Mouse (Mus musculus): ENCODE measurements around the gene Olfr328. TPM values are rescaled to one million over a fixed set of nuclear protein-coding genes. Genes with fewer than 3 reads are reported as not detected.
"Not testable (repeated sequence)": the region's sequence is repeated elsewhere in the genome, so short reads cannot be mapped to it uniquely, and the experiment has no call there.

Olfr328 gene
- polyA plus RNA-seq, 1 experiment: not detected

DNA sequence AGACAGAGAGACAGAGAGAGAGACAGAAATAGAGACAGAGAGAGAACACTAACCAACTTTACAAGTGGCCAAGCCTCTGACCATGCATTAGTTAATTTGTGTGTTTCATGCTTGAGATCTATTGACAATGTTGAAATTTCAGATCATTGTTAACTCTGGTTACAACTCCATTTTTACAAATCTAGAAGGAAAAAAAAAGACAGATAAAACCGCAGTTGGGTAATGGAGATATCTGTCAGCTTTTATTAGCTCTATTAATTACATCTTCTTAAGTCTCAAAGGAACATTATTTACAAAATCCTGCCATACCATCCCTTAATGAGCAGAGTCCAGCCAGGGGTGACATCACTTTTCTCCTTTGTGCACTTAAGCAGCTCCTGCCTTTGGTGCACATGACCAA, 22.0 kb upstream of the Olfr328 start, which contains the start of gene Olfr325:
Olfr325 (plus strand) TSS at position 301 of the 400 bp plus-strand sequence.
- TF ChIP-seq CTCF (IDR thresholded peaks at IDR 0.05; ENCODE audit: low read depth, low read length) (no peak), POLR2A (IDR thresholded peaks at IDR 0.05; ENCODE audit: borderline replicate concordance, low read depth, low read length) (no peak)
- Histone ChIP-seq H3K27ac (ENCODE audit: insufficient read depth, low read depth, low read length) (no peak within 1 kb of the TSS), H3K4me3 (ENCODE audit: insufficient read depth, low read length) (no peak within 1 kb of the TSS), H3K4me1 (ENCODE audit: control insufficient read depth, insufficient read depth, low read length) (no peaks in the 10 kb centered on the region)

DNA sequence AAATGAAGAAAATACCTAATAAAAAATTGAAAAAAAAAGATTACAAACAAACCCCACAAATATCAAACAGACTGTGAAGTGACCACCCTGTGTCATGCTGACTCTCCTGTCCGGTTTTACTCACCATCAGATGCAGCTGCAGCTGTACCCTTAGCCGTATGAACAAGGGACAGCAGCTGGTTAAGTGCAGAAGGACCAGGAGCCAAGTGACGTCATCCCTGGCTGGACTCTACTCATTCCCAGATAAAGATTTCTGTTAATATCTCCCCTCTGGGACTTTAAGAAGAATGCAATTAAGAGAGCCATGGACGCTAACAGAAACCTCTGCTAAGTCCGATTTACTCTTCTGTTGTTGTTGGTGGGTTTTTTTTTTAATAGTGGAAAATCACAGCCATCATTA, 15.0 kb upstream of the Olfr328 start, which contains the start of gene Olfr224:
Olfr224 (minus strand) TSS at position 149 of the 400 bp plus-strand sequence.
- H3K4me1 ChIP-seq (ENCODE audit: control insufficient read depth, insufficient read depth, low read length): no peaks in the 10 kb centered on the region
- H3K27ac ChIP-seq (ENCODE audit: insufficient read depth, low read depth, low read length): no peak within 1 kb of the TSS
- TF ChIP-seq POLR2A (IDR thresholded peaks at IDR 0.05; ENCODE audit: borderline replicate concordance, low read depth, low read length): no peak
- no peak for TF ChIP-seq CTCF (IDR thresholded peaks at IDR 0.05; ENCODE audit: low read depth, low read length)
- H3K4me3 ChIP-seq (ENCODE audit: insufficient read depth, low read length): no peak within 1 kb of the TSS

DNA sequence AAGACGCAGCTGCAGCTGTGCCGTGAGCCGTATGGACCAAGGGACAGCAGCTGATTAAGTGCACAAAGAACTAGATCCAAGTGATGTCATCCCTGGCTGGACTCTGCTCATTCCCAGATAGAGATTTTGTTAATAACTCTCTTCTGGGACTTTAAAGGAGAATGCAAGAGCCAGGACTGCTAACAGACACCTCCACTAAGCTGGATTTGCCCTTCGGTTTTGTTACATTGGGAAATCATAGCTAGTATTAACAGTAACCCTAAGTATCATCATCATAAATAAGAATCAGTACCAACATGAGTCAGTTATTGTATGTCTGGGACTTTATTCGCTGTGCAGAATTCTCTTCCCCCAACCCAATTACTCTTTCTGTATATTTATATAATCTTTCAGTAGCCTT, 9.1 kb downstream of the Olfr328 start, which contains the start of gene Olfr329-ps:
Olfr329-ps (minus strand) TSS at position 101 of the 400 bp plus-strand sequence.
- Histone ChIP-seq H3K27ac (ENCODE audit: insufficient read depth, low read depth, low read length) (no peak within 1 kb of the TSS), H3K4me3 (ENCODE audit: insufficient read depth, low read length) (no peak within 1 kb of the TSS)
- TF ChIP-seq POLR2A (IDR thresholded peaks at IDR 0.05; ENCODE audit: borderline replicate concordance, low read depth, low read length) (no peak), CTCF (IDR thresholded peaks at IDR 0.05; ENCODE audit: low read depth, low read length) (no peak)

DNA sequence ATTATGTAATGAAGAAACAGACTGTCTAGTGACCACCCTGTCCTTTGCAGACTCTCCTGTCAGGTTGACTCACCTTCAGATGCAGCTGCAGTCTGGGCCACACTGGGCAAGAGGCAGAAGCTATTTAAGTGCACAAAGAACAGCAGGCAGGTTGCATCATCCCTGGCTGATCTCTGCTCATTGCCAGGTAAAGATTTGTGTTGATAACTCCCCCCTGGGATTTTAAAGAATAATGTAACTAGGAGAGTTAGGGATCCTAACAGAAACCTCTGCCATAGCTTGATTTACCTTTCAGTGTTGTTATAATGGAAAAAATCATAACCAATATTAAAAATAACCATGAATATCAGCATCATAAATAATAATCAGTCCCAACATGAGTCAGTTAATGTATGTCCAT, 20.7 kb downstream of the Olfr328 start, which contains the start of gene Olfr330:
Olfr330 (minus strand) TSS at position 101 of the 400 bp plus-strand sequence.
- not testable (repeated sequence) for H3K4me1 ChIP-seq (ENCODE audit: control insufficient read depth, insufficient read depth, low read length); H3K27ac ChIP-seq (ENCODE audit: insufficient read depth, low read depth, low read length); H3K4me3 ChIP-seq (ENCODE audit: insufficient read depth, low read length)

More for the DNA sequence above, 9.1 kb downstream of the Olfr328 start, which contains the start of gene Olfr329-ps:
- H3K4me1 ChIP-seq (ENCODE audit: control insufficient read depth, insufficient read depth, low read length): no peaks in the 10 kb centered on the region

DNA sequence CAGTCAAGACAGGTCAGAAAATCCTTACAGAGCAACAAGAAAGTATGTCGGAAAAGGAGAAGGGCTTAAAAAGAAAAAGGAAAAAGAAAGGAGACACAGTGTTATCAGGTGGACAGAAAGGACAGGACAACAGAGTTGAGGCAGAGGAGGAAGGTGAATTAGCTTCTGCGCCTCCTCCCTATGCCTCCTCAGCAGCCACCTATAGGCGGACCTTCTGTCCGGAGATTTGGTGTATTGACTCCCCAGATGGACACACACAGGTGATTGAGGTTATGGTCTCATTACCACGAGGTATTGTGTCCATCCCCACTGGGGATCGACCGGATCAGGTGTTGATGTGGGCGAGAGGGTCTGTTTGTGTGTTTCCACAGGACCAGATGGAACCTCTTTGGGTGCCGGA, 35.7 kb downstream of the Olfr328 start:
- H3K4me1 ChIP-seq (ENCODE audit: control insufficient read depth, insufficient read depth, low read length); H3K27ac ChIP-seq (ENCODE audit: insufficient read depth, low read depth, low read length); H3K4me3 ChIP-seq (ENCODE audit: insufficient read depth, low read length): not testable (repeated sequence)

DNA sequence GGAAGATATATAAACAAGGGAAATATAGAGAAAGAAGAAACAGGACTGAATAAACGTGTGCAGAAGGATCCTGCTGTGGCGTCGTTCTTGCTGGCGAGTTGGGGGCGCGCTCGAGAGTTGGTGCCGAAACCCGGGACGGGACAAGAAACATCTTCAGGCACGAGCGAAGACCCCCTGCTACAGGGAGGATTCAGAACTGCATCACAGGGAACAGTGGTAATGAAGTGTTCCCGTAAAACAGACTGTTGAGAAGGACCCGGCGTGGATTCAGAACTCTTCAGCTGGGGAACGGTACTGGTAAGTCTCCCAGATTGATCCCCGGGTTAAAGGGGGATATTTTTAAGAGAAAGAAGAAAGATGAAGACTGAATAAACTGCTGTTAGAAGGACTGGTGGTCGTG, 36.5 kb downstream of the Olfr328 start:
- not testable (repeated sequence) for H3K4me3 ChIP-seq (ENCODE audit: insufficient read depth, low read length); H3K27ac ChIP-seq (ENCODE audit: insufficient read depth, low read depth, low read length); H3K4me1 ChIP-seq (ENCODE audit: control insufficient read depth, insufficient read depth, low read length)

DNA sequence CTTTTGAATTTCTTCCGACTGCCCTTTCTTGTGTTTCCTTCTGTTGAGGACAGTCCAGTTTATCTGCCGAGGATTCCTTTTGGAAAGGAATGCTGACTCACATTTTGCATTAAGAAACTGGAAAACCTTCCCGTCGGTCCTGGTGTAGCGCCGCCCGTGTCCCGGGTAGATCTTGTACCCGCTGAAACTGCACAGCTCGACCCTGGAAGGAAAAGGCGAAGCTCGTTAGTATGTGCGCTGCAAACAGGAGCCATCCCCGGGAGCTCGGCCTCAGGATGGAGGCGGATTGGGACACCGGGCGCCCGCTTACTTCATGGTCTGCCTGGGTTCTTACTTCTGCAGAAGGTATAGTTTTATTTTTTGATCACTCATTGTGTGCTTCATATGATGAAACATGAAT, 46.4 kb downstream of the Olfr328 start:
- H3K27ac ChIP-seq (ENCODE audit: insufficient read depth, low read depth, low read length); H3K4me3 ChIP-seq (ENCODE audit: insufficient read depth, low read length); H3K4me1 ChIP-seq (ENCODE audit: control insufficient read depth, insufficient read depth, low read length): not testable (repeated sequence)

DNA sequence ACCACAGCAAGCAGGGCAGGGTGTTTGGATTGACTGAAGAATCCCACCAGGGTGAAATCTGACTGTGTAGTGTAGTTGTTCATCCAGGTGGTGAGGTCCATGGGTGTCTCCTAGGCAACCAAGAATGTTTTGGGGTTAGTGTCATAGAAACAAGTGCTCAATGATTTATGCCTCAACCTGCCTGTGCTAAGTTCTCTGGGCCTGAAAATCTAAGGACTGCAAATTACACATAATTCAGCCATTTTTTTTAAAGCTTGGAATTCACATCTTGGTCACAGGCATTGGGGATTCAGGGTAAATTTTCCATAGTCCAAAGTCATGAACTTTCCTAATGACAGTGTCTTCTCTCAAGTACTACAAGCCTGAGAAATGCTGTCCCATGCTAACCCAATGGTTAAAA, 53.0 kb downstream of the Olfr328 start, which contains the start of gene Olfr331:
Olfr331 (minus strand) TSS at position 101 of the 400 bp plus-strand sequence.
- H3K27ac ChIP-seq (ENCODE audit: insufficient read depth, low read depth, low read length); H3K4me3 ChIP-seq (ENCODE audit: insufficient read depth, low read length); H3K4me1 ChIP-seq (ENCODE audit: control insufficient read depth, insufficient read depth, low read length): not testable (repeated sequence)

Other genes starting within 250 kb of the Olfr328 start
- gene Zfp692, start 248.6 kb downstream of the Olfr328 start, polyA plus RNA-seq (2012; ENCODE audit: insufficient read depth, insufficient read length, missing spikeins): 12.1 and 13.5 TPM in 2 replicates
- 14.2 TPM in 2 replicates for gene Zfp672, start 225.3 kb downstream of the Olfr328 start, polyA plus RNA-seq (2012; ENCODE audit: insufficient read depth, insufficient read length, missing spikeins)
- gene Sh3bp5l, start 224.9 kb downstream of the Olfr328 start, polyA plus RNA-seq (2012; ENCODE audit: insufficient read depth, insufficient read length, missing spikeins): 17.3 and 19.2 TPM in 2 replicates
- not detected in 2 replicates for gene Lypd8, start 176.6 kb downstream of the Olfr328 start, polyA plus RNA-seq (2012; ENCODE audit: insufficient read depth, insufficient read length, missing spikeins)
- gene 1810065E05Rik, start 134.5 kb downstream of the Olfr328 start, polyA plus RNA-seq (2012; ENCODE audit: insufficient read depth, insufficient read length, missing spikeins): not detected in 2 replicates
- gene Gm12253, start 123.1 kb downstream of the Olfr328 start, polyA plus RNA-seq (2012; ENCODE audit: insufficient read depth, insufficient read length, missing spikeins): not detected in 2 replicates
- not detected in 2 replicates for gene Lypd9, start 102.7 kb downstream of the Olfr328 start, polyA plus RNA-seq (2012; ENCODE audit: insufficient read depth, insufficient read length, missing spikeins)
- gene Olfr30, start 93.4 kb downstream of the Olfr328 start, polyA plus RNA-seq (2012; ENCODE audit: insufficient read depth, insufficient read length, missing spikeins): not detected in 2 replicates
- gene Olfr332, start 63.1 kb downstream of the Olfr328 start, polyA plus RNA-seq (2012; ENCODE audit: insufficient read depth, insufficient read length, missing spikeins): not detected in 2 replicates
- not detected in 2 replicates for gene Olfr331, start 53.1 kb downstream of the Olfr328 start, polyA plus RNA-seq (2012; ENCODE audit: insufficient read depth, insufficient read length, missing spikeins)
- not detected in 2 replicates for gene Olfr330, start 20.8 kb downstream of the Olfr328 start, polyA plus RNA-seq (2012; ENCODE audit: insufficient read depth, insufficient read length, missing spikeins)
- gene Olfr329-ps, start 9.2 kb downstream of the Olfr328 start, polyA plus RNA-seq (2012; ENCODE audit: insufficient read depth, insufficient read length, missing spikeins): not detected in 2 replicates
- gene Olfr224, start 14.9 kb upstream of the Olfr328 start, polyA plus RNA-seq (2012; ENCODE audit: insufficient read depth, insufficient read length, missing spikeins): not detected in 2 replicates
- gene Olfr325, start 22.1 kb upstream of the Olfr328 start, polyA plus RNA-seq (2012; ENCODE audit: insufficient read depth, insufficient read length, missing spikeins): not detected in 2 replicates
- gene Olfr324, start 39.5 kb upstream of the Olfr328 start, polyA plus RNA-seq (2012; ENCODE audit: insufficient read depth, insufficient read length, missing spikeins): not detected in 2 replicates
- gene 2210407C18Rik, start 60.4 kb upstream of the Olfr328 start, polyA plus RNA-seq (2012; ENCODE audit: insufficient read depth, insufficient read length, missing spikeins): not detected in 2 replicates
- not detected in 2 replicates for gene Olfr323, start 74.9 kb upstream of the Olfr328 start, polyA plus RNA-seq (2012; ENCODE audit: insufficient read depth, insufficient read length, missing spikeins)
- gene Trim58, start 84.8 kb upstream of the Olfr328 start, polyA plus RNA-seq (2012; ENCODE audit: insufficient read depth, insufficient read length, missing spikeins): not detected in 2 replicates
- not detected in 2 replicates for gene Olfr322, start 103.1 kb upstream of the Olfr328 start, polyA plus RNA-seq (2012; ENCODE audit: insufficient read depth, insufficient read length, missing spikeins)
- gene Olfr320, start 125.5 kb upstream of the Olfr328 start, polyA plus RNA-seq (2012; ENCODE audit: insufficient read depth, insufficient read length, missing spikeins): not detected in 2 replicates
- gene Olfr319, start 143.5 kb upstream of the Olfr328 start, polyA plus RNA-seq (2012; ENCODE audit: insufficient read depth, insufficient read length, missing spikeins): not detected in 2 replicates
- gene Olfr318, start 168.4 kb upstream of the Olfr328 start, polyA plus RNA-seq (2012; ENCODE audit: insufficient read depth, insufficient read length, missing spikeins): not detected in 2 replicates
- gene Olfr317, start 183.6 kb upstream of the Olfr328 start, polyA plus RNA-seq (2012; ENCODE audit: insufficient read depth, insufficient read length, missing spikeins): not detected in 2 replicates
- gene Olfr316, start 197.1 kb upstream of the Olfr328 start, polyA plus RNA-seq (2012; ENCODE audit: insufficient read depth, insufficient read length, missing spikeins): not detected in 2 replicates
- not detected in 2 replicates for gene Olfr315, start 217.6 kb upstream of the Olfr328 start, polyA plus RNA-seq (2012; ENCODE audit: insufficient read depth, insufficient read length, missing spikeins)
- not detected in 2 replicates for gene Olfr314, start 227.3 kb upstream of the Olfr328 start, polyA plus RNA-seq (2012; ENCODE audit: insufficient read depth, insufficient read length, missing spikeins)
- gene Fam183b, start 246.3 kb upstream of the Olfr328 start, polyA plus RNA-seq (2012; ENCODE audit: insufficient read depth, insufficient read length, missing spikeins): not detected in 2 replicates